Mouse (Mus musculus): ENCODE measurements around the gene Gm37240.

DNA sequence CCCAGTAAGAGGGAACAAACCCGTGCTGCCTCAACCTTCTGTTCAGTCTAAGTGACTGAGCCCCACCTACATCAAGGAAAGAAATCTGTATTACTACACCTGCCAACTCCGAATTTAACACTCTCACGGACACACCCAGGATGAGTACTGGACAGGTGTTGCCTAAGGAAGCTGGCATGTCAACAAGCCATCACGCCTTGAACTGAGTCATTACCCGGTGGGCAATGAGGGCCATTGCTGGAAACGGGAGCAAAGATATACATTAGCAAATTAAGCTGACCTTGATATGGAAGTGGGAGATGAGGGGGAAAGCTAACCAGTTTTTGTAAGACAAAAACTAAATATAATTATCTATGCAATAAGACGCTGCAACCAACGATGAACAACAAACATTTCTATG is 7.2 kb downstream of the Gm37240 start:
- TF ChIP-seq POLR2A (IDR thresholded peaks at IDR 0.05; ENCODE audit: low read depth, low read length) = no peak
- TF ChIP-seq CTCF (IDR thresholded peaks at IDR 0.05; ENCODE audit: borderline replicate concordance, insufficient read depth, low read length) = no peak
